Mouse (Mus musculus): ENCODE data around the gene Kank3.

Kank3 gene

DNA sequence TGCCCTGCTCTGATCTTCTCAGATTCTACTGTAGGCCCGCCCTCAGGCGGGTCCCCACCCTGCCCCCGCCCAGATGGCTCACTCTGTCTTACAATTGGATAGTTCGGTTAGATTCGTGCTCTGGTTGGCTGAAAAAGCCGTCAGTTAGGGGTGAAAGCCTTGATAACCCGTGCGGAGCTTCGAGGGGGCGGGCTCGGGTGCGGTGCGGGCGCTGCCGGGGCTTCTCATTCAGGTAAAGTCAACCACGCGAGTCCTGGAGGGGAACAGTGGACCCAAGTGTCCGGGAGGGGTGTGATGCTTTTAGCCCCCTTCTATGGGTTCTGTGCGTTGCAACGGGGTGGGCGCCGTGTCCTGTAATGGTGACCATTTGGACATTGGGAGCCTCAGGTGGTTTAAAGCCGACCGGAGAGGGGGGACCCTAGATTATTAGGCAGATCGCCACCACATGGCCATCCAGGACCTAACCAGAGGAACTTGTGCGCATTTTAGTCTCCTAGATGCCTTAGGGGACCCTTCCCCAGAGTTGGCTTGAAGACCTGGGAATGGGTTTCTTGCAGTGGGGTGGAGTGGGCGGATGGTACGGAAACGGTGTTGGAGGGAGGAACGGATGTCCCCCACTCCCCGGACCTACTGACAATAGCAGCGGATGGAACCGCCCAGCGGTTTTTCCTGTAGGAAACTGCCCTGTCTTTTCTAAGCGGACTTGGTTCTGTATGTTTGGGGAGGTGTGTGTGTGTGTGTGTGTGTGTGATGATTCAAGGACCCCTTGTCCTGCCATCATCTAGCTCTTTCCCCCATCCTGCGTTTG, at the start of gene Kank3:
Kank3 (plus strand) TSS at position 186 of the 808 bp plus-strand sequence.
- DNase-seq (ENCODE audit: extremely low read depth, insufficient read length, low spot score) = no peak

DNA sequence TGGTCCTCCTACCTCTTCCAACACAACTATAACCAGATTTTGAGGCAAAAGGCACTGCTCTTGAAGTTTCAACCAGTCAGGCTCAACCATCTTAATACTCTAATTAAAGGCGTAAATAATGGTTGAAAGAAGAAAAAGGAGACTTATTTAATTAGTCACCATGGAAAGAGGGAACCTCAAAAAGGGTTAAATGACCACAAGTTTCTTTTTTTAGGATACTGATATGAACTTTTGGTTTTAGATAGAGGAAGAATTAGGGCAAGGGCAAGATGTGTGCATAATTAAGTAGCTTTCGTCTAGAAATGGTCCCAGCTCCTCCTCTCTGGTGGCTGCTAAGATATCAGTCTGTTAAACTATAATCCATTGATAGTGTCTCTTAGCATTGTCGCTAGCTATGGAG, 43.9 kb upstream of the Kank3 start:
- DNase-seq (ENCODE audit: extremely low read depth, insufficient read length, low spot score) = no peak

GRCm38 (mm10) chr17:33771617-33772016, 38.7 kb upstream of the Kank3 start:
- no peak for DNase-seq (ENCODE audit: extremely low read depth, insufficient read length, low spot score)

DNA sequence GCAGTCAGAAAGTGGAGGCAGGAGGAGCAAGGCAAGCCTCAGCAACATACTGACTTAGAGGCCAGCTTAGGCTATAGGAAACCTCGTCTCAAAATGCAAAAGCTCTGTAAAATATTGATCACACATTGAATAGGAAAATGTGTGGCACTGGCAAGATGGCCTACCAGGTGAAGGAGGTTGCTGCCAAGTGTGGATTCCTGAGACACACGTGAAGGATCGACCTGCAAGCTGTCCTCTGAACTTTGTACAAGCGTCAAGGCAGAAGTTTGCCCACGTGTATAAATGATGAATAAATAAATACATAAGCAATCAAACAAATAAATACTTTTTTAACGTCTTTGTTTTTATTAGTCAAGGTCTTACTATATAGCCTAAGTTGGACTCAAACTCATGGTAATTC, 36.9 kb upstream of the Kank3 start:
- DNase-seq (ENCODE audit: extremely low read depth, insufficient read length, low spot score) = no peak

DNA sequence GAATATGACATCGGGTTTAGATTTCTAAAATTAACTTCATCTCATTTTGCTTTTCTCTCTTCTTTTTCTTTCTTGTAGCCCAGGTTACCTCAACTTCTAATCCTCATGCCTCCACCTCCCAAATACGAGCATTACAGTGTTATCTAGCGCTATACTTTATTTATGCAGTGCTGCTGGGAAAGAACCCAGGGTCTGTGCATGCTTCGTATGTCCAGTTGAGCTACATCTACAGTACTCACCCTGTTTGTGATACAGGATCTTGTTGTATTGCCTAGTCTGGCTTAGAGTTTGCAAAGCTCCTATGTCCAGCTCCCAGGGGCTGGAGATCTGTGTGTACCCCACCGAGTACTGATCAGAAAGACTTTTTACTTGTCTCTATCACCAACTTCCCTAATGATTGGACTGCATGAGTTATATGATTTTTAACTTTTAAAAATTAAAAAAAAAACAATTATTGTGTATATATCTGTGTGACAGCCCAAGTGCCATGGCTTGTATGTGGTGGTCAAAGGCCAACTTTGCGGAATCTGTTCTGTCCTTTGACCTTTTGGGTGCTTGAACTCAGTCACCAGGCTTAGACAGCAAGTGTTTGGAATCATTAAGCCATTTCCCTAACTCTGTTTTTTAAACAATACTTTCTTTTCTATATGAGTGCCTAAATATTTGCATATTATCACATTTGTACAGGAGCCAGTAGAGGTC, 36.3 kb upstream of the Kank3 start:
- DNase-seq (ENCODE audit: extremely low read depth, insufficient read length, low spot score) = no peak

- no peak for DNase-seq (ENCODE audit: extremely low read depth, insufficient read length, low spot score)
Measured at GRCm38 (mm10) chr17:33774573-33775155, 35.7 kb upstream of the Kank3 start.

- no peak for DNase-seq (ENCODE audit: extremely low read depth, insufficient read length, low spot score)
Measured at GRCm38 (mm10) chr17:33775287-33775686, 35.0 kb upstream of the Kank3 start.

DNA sequence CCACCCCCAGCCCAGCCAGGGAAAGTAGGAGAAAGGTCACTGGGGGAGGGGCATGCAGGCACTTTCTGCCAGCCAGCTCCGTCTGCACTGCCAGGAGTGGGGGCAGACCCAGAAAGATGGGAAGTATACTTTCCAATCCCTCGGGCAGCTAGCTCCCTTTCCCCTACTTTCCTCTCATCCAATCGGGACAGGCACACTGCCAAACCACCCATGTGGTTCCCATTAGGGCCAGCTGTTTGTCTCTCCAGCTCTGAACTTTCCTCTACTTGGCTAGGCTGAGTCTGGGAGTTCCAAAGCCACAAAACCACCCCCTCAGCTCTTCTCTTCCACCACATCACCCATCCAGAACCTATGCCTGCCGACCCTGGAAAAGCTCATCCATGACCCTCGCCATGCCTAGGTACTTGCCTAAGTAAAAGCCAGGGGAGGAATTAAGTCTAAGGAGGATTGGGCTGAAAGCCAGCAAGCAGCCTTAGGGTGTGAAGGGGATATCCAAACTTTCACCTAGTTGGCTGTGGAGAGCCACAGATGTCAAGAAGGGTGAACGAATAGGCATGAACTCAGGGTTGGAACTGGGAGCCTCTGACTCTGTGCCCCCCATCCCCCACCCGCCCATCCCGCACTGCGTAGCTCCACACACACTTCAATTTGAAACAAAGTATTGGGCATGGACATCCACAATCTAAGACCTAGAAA, 30.9 kb upstream of the Kank3 start:
- DNase-seq (ENCODE audit: extremely low read depth, insufficient read length, low spot score) = peak; percentile 81

DNA sequence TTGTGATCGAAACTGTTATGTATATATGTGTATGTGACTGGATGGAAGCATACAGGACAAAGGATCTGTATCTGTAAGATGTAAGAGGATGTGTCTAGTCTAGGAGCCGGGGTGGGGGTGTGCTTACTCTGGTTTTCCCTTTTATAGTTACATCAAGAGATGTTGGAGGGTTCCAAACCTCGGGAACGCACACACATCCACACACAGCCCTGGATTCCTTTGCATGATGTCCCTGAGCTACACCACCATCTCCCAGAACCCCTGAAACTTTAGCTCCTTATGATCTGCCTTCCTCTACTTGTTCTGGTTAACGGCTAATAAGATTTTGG, 30.4 kb upstream of the Kank3 start:
- no peak for DNase-seq (ENCODE audit: extremely low read depth, insufficient read length, low spot score)

GRCm38 (mm10) chr17:33780431-33780830, 29.9 kb upstream of the Kank3 start:
- peak; percentile 42 for DNase-seq (ENCODE audit: extremely low read depth, insufficient read length, low spot score)

GRCm38 (mm10) chr17:33781124-33781977, 29.0 kb upstream of the Kank3 start, which contains the start of gene Angptl4:
Angptl4 (minus strand) TSS chr17:33781830.
- peak; percentile 88 for DNase-seq (ENCODE audit: extremely low read depth, insufficient read length, low spot score)

GRCm38 (mm10) chr17:33782067-33782466, 28.3 kb upstream of the Kank3 start:
- peak; percentile 40 for DNase-seq (ENCODE audit: extremely low read depth, insufficient read length, low spot score)

- peak; percentile 91 for DNase-seq (ENCODE audit: extremely low read depth, insufficient read length, low spot score)
Measured at GRCm38 (mm10) chr17:33783408-33783807, 26.9 kb upstream of the Kank3 start.

DNA sequence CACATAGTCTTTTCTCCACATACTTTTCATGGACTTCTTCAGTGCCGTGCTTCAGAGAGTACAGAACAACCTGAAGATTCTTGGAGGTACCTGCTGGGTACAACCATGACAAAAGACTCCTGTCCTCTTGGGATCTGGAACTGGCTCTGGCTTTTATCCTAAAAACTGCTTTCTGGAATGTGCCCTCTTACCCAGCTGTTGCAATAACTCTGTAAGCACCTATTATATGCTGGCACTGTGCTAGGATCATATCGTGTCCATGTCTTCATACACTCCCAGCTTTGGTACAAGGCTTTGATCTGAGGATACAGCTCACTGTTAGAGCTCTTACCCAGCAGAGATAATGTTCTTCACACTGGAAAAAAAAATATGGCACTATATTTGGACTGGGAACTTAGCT, 25.4 kb upstream of the Kank3 start:
- DNase-seq (ENCODE audit: extremely low read depth, insufficient read length, low spot score) = no peak

DNA sequence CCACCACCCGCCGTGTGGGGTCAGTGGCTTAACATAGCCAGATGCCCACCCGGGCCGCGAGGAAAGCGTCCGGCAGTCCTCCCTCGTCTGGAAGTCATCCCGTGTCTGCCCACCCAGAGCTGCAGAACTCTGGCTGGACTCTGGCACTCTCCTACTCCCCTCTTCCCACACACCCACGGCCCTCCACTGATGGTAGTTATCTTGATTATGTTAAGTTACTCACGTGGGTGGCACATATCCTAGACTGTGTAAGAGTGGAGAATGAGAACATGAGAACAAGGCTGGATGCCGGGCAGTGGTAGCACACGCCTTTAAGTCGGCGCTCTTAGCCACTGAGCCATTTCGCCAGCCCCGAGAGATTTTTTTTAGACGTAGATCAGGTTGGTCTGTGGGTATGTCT, 23.9 kb upstream of the Kank3 start:
- no peak for DNase-seq (ENCODE audit: extremely low read depth, insufficient read length, low spot score)

GRCm38 (mm10) chr17:33788732-33789131, 21.6 kb upstream of the Kank3 start:
- no peak for DNase-seq (ENCODE audit: extremely low read depth, insufficient read length, low spot score)

GRCm38 (mm10) chr17:33798306-33798705, 12.0 kb upstream of the Kank3 start:
- no peak for DNase-seq (ENCODE audit: extremely low read depth, insufficient read length, low spot score)

DNA sequence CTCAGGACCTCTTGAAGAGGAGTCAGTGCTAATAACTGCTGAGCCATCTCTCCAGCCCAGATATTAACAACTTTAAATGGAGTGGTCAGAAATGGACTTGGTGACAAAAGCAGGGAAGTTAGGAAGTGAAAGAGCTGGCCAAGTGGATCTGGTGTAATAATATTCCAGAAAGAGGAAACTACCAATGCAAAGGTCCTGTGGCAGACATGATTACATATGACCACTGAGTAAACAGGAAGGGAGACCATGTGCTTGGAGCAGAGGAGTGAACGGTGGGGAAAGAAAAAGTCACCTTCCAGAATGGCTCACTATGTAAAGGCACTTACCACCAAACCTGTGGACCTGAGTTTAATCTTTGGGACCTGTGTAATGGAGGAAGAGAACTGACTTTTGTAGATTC, 11.0 kb upstream of the Kank3 start:
- DNase-seq (ENCODE audit: extremely low read depth, insufficient read length, low spot score) = no peak

DNA sequence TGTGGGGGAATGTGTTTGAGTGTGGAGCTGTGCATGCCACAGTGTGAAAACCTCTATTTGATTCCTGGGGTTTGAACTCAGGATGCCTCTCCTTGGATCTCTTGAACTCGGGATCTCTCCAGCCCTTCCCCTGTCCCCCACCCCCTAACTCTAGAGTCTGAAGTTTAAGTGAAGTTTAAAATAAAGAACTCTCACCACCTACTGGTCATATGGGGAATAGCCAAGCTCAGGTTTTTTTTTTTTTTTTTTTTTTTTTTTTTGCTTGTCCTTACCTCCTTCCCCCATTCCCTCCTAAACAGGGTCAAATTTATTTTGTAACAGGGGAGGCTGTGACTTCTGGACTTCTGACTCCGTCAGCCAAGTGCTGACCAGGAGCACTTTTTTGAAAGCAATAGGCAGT, 8.1 kb upstream of the Kank3 start:
- DNase-seq (ENCODE audit: extremely low read depth, insufficient read length, low spot score) = no peak

GRCm38 (mm10) chr17:33804205-33804604, 6.1 kb upstream of the Kank3 start:
- DNase-seq (ENCODE audit: extremely low read depth, insufficient read length, low spot score) = no peak
